Mouse (Mus musculus) hematopoietic multipotent progenitor cell, adult 10-12 weeks (in vitro differentiated cells): ENCODE results near the gene Fgfr2. TPM values are rescaled to one million over a fixed set of nuclear protein-coding genes. Genes with fewer than 3 reads are reported as not detected.

Experiments used
- polyA plus RNA-seq: library from polyadenylated mRNA; stranded (reverse); fragments of >175 nt; gene quantifications from 2 replicates; pipeline ENCODE4 v1.2.3, GENCODE M21; 2012; ENCODE audit warnings: low replicate concordance

The Fgfr2 gene
- polyA plus RNA-seq, 1 experiment, result not detected

DNA sequence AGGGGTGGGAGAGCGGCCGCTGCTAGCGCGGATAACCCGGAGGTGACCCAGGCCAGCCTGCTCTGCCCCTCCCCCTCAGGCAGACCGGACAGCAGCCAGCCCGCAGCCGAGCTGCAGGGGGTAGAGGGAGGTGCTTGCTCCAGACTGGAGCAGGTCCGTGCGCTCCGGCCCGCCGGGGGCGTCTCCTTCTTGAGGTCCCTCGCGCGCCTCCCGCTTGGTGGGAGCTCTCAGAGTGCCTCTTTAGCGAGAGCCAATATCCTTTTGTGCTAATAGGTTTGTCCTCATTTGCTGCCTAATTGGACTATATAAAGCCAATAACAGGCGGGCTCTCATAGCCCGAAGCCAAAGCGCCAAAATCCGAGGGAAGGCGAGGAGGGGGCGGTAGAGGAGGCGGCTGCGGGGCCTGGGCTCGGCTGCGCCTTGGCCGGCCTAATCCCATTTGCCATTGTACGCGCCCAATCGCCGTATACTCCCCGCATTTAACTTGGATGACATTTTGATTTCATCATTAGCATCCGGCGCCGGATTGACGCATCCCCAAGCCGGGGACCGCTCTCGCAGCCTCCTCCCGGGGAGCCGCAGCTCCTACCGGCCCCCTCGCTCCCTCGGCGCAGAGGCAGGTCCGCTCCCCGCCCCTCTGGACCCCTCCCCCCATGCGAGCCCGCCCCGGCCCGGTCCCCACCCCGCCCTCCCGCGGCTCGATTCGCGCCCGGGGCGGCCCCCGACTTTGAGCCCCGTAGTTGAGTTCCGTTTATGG lies 1580.9 kb downstream of the Fgfr2 start, which contains the start of gene Hmx3:
Hmx3 (plus strand) TSS at position 753 of the 757 bp plus-strand sequence.

DNA sequence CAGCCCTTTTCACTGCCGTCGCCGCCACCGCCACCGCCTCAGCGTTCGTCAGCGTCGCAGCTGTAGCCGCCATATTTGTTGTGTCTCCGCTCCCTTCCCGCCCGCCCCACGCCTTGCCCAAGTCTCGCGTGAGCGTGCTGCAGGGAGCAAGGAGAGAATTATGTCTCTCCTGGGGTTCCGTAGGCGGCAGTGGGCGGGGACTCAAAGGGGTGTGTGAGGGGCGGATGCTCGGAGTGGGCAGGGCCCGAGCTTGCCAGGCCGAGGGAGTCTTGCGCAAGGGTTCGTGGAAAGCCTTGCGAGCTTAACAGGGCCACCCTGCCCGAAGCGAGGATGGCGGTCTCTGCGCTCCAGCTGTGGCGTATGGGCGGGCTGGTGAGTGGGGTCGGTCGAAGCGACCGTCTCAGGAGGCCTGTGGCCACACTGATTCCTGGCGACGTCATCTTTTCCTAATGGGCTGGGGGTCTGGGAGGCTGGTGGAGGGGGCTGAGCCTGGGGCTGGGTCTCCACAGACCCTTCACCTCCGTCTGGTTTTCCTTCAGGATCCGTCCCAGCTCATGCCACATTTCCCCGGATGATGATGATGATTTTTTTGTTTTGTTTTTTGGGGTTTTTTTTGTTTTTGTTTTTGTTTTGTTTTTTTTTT lies 1712.6 kb downstream of the Fgfr2 start, which contains the start of the genes Ikzf5 and Acadsb:
Ikzf5 (minus strand) TSS at position 106 of the 643 bp plus-strand sequence.
Acadsb (plus strand) TSS at position 186 of the 643 bp plus-strand sequence.

DNA sequence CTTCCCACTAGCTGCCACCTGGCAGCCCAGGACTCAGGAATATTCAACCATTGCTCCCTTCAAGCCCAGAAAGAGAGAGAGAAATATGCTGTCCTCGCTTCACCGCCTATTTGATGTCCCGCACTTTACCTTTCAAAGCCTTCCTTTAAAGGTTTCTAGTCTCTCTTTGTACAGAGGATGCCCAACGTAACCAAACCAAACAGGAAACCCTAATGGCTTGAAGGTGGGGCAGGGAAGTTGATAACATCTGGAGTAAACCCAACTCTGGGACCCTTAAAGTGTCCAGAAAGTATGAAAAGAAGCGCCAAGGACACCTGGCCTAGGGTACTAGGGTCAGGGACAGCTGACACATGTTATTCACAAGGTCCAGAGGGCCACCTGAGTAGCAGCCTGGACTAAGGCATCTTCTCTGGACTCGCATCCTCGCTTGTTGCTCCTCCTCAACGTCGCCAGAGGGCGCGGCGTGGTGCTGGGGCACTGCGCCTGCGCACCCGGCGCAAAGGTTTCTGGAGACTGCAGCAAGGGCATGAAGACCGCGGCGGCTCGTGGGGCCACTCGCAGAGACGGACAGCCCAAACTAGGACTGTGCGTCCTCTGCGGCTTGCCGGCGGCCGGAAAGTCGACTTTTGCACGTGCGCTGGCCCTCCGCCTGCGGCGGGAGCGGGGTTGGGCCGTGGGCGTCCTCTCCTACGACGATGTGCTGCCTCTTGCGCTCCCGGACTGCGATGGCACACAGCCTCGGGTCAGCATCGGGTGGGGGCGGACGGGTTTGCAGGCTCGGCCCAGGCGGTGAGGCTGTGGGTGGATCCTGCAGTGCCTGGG lies 1752.3 kb downstream of the Fgfr2 start, which contains the start of gene Pstk:
Pstk (plus strand) TSS at position 494 of the 822 bp plus-strand sequence.

DNA sequence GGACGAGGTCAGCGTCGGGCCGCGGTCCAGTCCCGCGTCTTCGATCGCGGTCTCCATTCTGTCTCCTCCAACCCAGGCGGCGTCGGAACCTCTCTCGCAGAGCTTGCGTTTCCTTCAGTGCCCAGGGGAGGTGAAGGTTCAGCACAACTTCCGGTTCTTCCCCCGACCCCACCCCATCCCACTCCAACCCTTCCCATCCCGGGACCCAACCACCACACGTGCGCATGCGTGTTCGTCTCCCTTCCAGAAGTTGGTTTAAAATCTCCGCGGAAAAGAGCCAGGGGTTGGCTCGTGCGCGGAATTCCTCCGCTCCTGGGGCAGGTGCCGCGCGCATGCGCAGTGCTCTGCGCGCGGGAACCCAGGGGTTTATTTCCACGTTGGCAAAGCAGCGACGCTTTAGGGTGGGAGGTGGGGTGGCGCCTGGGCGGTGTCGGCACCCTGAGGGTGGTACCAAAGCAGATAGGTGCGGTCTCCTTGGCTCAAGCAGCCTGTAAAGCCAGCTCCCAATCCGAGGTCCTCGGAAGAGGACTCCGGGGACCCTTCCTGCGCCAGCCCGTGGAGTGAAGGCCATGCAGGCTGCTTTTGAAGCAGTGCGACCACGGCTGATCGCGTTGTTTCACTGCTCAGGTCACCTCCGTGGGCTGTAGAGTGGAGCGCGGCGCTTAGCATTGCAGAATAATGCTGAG lies 1760.4 kb downstream of the Fgfr2 start, which contains the start of gene 2310057M21Rik:
2310057M21Rik (minus strand) TSS at position 145 of the 686 bp plus-strand sequence.

DNA sequence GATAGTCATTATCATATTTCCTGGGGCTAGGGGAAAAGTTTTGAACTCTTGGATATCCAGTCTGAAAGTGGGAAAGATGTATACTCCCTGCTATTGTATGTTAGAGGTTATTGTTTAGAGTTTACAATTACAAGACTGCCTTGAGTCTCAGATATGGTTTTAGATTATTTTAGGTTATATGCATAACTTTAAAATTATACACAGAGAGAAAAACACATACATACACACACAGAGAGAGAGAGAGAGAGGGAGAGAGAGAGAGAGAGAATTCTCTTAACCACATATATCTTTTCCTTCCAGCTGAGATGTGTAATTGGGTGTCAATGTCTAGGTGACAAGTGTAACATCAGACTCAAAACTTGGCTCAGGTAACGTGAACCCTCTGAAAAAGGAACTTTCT lies 1789.6 kb downstream of the Fgfr2 start, which contains the start of gene Fam24a:
Fam24a (plus strand) TSS at position 301 of the 400 bp plus-strand sequence.

DNA sequence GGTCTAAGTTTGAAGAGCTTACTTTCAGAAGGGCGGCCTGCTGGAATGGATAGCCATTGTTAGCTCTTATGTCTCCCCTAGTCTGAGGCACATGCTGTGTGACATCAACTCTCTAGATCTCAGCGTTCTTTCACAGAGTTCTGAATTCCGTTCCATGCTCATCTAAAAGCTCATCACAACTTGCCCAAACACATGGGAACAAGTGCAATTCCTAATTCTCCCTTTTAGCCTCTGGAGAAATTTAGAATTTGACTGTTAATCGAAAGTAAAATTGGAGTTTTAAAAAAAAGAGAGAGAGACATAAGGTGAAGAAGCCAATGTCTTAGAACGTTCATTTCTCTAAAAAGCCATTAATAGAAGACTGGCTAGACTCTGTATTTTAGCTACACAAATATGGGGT lies 1793.7 kb downstream of the Fgfr2 start, which contains the start of gene Fam24b:
Fam24b (minus strand) TSS at position 101 of the 400 bp plus-strand sequence.

DNA sequence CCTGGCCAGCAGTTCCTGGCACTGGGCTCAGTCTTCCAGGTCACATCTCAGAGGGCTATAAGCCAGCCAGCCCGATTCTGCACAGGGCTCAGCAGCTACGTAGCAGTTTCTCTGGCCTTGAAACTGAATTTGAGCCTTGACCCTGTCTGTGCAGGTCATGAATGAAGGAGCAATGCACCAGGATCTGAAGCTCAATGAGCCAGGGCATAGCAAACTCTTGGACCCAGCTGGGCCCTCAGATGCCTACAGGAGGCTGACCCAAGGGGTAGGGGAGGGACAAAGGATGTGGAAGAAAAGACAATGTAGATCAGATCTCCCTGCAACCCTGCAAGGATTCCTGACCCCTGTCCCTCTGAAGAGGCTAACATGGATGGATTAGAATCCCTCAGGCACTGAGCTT lies 1801.0 kb downstream of the Fgfr2 start, which contains the start of gene Cuzd1:
Cuzd1 (minus strand) TSS at position 101 of the 400 bp plus-strand sequence.

DNA sequence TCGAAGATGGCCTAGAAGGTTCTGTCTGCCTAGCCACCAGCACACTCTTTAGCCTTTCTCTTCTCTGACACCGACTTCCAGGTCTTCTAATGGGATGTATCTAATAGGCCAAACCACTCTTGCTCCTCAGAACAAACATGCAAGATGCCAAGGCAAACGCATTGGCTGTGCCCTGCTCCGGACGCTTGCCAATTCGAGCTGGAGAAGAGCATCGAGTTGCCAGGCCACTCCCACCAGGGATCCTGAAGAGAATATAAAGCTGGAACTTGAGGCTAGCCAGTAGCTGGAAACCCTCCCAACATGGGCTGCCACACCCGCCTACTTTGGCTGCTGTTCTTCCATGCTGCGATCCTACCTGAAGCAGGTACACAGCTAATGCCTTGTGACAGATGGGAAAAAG lies 1949.0 kb downstream of the Fgfr2 start, which contains the start of gene 5430419D17Rik:
5430419D17Rik (plus strand) TSS at position 282 of the 400 bp plus-strand sequence.

DNA sequence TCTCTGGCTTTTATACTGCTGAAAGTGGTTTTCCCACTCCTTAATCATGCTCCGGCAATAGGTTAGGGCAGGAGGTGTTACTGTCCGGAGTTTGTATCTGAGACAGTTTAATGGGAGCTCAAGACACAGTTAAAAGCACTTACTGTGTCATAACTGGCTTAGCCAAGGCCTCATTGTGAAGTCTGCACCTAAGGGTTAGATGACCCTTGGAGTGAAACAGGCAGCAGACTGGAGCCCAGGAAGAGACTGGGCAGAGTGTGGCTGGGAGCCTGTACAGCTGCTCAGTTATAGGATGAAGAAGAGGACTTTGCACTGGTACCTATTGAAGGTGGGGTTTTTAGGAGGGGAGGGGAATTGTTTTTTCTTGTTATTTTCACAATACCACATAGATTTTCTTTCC lies 1976.9 kb downstream of the Fgfr2 start, which contains the start of gene 4933402N03Rik:
4933402N03Rik (minus strand) TSS at position 101 of the 400 bp plus-strand sequence.

DNA sequence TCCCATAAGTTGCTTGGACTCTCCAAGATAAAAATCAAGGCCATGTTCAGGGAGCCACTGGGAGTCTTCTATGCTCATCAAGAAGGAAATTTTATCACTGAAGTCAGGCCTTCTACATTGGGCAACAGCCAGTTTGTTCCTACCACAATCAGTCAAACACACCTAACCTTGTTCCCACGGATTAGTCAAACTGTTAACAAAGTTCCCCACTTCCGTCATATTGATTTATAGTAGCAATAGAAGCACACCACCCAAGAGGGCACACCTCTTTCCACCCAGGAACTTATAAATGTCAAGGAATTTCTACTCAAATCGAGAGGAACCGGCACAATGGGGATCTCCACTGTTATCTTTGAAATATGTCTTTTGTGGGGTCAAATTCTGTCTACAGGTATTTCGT lies 2091.4 kb downstream of the Fgfr2 start, which contains the start of gene Dmbt1:
Dmbt1 (plus strand) TSS at position 299 of the 400 bp plus-strand sequence.

DNA sequence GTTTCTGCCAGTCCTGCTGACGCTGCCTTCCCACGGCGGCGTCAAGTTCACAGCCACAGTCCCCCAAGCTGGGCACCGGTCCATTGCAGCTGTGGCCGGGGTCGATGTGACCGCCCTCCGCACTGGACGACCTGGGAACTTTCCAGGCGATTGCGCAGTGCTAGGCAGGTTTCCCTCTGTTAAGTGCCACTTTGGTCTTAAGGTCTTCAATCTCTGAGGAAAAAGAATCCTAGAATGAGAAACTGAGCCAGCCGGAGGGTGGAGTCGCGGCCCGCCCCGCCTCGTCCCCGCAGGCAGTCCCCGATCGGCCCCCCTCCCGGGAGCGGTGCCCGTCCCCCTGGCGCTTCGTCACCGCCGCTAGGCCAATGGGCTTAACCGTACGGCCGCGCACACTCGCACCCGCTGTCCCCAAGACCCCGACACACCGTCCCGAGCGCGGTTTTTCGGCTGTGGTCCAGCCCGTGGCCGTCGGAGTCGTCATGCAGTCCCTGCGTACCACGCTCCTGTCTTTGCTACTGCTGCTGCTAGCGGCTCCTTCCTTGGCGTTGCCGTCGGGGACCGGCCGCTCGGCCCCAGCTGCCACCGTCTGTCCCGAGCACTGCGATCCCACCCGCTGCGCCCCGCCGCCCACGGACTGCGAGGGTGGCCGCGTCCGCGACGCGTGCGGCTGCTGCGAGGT lies 2187.2 kb downstream of the Fgfr2 start, which contains the start of gene Htra1:
Htra1 (plus strand) TSS at position 319 of the 679 bp plus-strand sequence.

DNA sequence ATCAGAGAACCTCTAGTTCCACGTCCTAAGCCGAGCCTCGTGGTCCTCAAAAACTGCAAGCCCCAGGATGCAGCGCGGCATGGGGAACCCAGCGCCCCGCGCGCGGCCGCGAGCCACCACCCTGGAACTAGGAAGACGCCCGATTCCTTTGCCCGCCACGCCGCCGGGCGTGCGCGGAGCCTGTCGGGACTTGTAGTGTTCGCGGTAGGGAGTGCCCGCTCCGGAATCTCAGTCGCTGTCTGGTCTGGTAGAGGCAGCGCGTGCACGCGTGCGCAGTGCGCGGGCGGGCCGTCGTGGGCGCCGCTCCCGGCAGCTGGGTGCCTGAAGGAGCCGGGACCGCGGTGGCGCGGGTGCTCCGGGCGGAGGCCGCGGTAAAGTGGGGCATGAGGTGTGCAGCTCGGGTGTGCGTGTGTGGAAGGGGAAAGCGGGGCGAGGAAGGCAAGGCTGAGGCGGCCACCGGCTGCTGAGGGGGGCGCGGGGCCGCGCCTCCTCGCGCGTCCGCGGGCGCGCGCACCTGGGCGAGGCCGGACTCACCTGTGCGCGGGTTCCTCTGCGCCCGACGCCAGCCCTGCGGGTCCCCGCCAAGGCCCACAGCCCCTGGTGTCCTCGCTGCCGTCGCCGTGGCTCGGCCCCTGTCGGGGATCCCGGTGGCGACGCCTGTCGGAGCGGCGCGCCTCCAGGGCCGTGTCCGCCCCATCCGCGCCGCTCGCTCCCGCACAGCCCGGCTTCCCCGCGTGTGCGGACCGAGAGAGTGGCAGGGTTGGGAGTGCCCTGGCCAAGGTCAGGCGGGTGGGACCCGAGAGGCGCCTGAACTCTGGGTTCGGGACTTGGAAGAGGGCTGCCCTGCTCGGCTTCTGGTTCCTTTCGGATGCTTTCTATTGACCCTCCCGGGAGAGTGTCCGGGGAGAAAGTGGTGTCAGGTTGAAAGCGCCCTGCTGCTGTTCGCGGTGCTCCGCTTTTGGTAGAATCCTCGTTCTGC lies 2257.2 kb downstream of the Fgfr2 start, which contains the start of gene Plekha1:
Plekha1 (plus strand) TSS at position 144 of the 979 bp plus-strand sequence.

DNA sequence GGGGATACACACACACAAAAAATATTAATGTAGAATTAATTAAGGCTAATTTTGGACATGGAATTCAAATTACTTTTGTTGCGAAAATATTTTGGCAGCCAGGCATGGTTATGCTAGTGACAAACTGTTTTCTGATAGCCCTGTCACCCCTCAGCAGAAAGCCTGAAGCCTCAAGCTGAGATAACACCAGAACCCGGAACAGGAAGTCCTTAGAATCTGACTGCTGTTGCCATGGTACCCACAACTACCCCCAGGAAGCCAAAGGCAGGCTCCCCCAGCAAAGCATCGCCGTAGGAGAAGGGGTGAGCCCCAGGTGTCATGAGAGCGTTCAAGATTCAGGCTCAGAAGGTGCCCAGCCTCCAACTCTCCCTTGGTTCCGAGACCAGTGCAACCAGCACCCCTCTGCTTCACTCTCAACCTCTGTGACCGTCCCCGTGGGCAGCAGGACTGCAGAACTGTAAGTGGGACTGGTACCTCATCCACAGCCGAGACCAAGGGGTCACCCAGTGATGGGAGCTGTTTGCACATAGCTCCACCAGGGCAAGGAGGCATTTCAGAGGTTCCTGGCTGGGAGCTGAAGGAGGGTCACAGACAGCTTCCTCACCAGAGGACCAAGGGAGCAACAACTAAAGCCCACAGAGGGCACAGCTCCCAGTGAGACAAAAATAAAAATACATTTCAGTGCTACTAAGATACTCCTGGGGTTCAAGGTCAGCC lies 2349.1 kb downstream of the Fgfr2 start, which contains the start of gene Btbd16:
Btbd16 (plus strand) TSS at position 156 of the 717 bp plus-strand sequence.

DNA sequence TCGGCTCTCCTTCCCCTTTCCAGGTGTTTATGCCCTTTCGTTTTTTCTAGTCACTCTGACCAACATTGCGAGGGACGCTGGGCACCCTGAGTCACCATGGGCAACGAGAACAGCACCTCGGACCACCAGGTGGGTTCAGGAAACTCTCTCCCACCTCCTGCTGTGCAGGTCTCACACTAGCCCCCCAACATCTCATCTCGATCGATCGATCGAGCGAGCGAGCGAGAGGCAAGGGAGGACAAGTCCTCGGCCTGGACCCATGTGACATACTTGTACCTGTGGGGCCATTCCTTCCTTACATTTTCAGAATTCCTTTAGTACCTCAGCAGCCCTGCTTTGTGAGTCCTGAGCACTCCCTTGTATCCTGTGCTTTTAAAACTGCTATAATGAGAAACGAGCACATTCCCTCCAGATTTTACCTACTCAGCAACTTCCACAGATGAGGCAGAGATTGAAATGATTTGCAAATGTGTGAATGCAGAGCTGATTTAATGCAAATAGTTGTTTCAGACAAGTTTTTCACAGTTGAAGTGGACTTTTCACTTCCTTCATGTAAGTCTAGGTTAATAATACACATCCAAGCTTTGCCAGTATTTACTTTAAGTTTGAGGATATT lies 2545.7 kb downstream of the Fgfr2 start, which contains the start of gene Tacc2:
Tacc2 (plus strand) TSS at position 51 of the 616 bp plus-strand sequence.

DNA sequence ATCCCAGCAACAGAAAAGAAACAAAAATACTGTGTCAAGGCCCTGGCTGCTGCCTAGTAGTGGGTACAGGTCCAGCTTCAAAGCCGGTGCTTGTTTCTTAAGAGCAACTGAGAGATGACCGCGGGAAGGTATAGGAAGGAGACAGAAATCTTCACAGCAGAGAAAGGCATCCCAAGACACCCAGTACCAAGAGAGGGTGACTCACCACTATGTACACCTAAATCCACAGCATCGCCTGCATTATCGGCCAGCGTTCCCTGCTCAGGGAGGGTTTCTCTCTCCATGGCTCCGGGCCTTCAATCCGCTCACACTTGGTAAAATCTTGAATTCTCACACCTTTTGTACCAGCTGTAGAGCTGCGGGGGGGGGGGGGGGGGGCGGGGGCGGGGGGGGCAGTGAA lies 2550.3 kb downstream of the Fgfr2 start, which contains the start of gene Nsmce4a:
Nsmce4a (minus strand) TSS at position 298 of the 400 bp plus-strand sequence.

DNA sequence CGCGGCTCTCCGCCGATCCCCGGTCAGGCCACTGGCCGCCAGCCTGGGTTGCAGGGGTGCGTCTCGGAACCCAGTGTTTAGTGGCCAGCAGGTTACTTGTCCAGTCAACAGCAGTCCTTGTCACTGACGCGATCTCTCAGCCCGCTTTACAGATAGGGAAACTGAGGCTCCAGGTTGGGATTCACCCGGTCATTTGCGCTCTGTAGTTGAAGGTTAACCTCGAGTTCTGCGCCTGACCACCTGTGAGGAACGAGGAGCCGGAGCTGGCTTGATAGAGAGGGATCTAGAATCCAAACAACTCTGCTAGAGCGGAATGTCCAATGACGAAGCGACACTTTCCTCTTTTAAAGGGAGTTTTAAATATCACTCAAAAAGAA lies 2603.1 kb downstream of the Fgfr2 start, which contains the start of gene Ate1:
Ate1 (minus strand) TSS at position 321 of the 377 bp plus-strand sequence.

